Mouse (Mus musculus): ENCODE data around the gene Stard10.

- no peak for TF ChIP-seq POLR2A (IDR thresholded peaks at IDR 0.05; ENCODE audit: control insufficient read depth, low read depth, low read length)
- TF ChIP-seq CTCF (IDR thresholded peaks at IDR 0.05; ENCODE audit: control insufficient read depth, insufficient read depth, insufficient replicate concordance, low read depth, low read length) = no peak
Measured at GRCm38 (mm10) chr7:101379732-101380131, 62.8 kb downstream of the Stard10 start.
